Mouse (Mus musculus) midbrain, embryonic 13.5 days (tissue): Measurements from ENCODE around the gene Rsph3b. TPM values are rescaled to one million over a fixed set of nuclear protein-coding genes. Genes with fewer than 3 reads are reported as not detected.

Experiments used
- ATAC-seq: fragments of 200-750 bp; cut with Nextera tagmentation; 2 replicates; pipeline ENCODE4 v1.8.0; 2017; ENCODE audit warnings: mild to moderate bottlenecking, moderate TSS enrichment, moderate library complexity
- H3K27ac ChIP-seq: fragments of 300-500 bp; sonication (generic); 2 replicates; pipeline ENCODE4 v1.5.1; 2015; ENCODE audit warnings: inconsistent platforms, mild to moderate bottlenecking, moderate library complexity
- H3K27me3 ChIP-seq: fragments of 300-500 bp; sonication (generic); 2 replicates; pipeline ENCODE4 v1.6.1; 2015; ENCODE audit warnings: mild to moderate bottlenecking, inconsistent platforms
- H3K36me3 ChIP-seq: fragments of 300-500 bp; sonication (generic); 2 replicates; pipeline ENCODE4 v1.6.1; 2015; ENCODE audit warnings: mild to moderate bottlenecking, inconsistent platforms
- H3K4me1 ChIP-seq: fragments of 300-500 bp; sonication (generic); replicated peaks from 2 replicates; pipeline ENCODE4 v1.6.1; 2015; ENCODE audit warnings: inconsistent platforms
- H3K4me2 ChIP-seq: fragments of 300-500 bp; sonication (generic); replicated peaks from 2 replicates; pipeline ENCODE4 v1.6.1; 2015; ENCODE audit warnings: moderate library complexity, mild to moderate bottlenecking, inconsistent platforms
- H3K4me3 ChIP-seq: fragments of 300-500 bp; sonication (generic); replicated peaks from 2 replicates; pipeline ENCODE4 v1.5.1; 2015; ENCODE audit warnings: mild to moderate bottlenecking, inconsistent platforms
- H3K9ac ChIP-seq: fragments of 300-500 bp; sonication (generic); replicated peaks from 2 replicates; pipeline ENCODE4 v1.6.1; 2015; ENCODE audit warnings: mild to moderate bottlenecking, inconsistent platforms
- H3K9me3 ChIP-seq: fragments of 300-500 bp; sonication (generic); 2 replicates; pipeline ENCODE4 v1.6.1; 2016; ENCODE audit warnings: mild to moderate bottlenecking, inconsistent platforms
- WGBS: fragments of 180-500 bp; shearing (Covaris S2); methylation state at CpG from one replicate; pipeline ENCODE4 v1.1.7; 2015; 5-methylcytosine and 5-hydroxymethylcytosine counted together
- microRNA-seq: library from miRNA; unstranded; fragments of <30 nt; microRNA quantifications from one replicate; pipeline ENCODE4, GENCODE M21; 2016
- polyA plus RNA-seq: library from polyadenylated mRNA; unstranded; fragments of >200 nt; fragmentation: Nextera tagmentation; extraction: Ambion mirVana; gene quantifications from 2 replicates; pipeline ENCODE4 v1.2.1, GENCODE M21; 2015

The Rsph3b gene
- polyA plus RNA-seq, 1 experiment from 2014 or later: 49.4 TPM

DNA sequence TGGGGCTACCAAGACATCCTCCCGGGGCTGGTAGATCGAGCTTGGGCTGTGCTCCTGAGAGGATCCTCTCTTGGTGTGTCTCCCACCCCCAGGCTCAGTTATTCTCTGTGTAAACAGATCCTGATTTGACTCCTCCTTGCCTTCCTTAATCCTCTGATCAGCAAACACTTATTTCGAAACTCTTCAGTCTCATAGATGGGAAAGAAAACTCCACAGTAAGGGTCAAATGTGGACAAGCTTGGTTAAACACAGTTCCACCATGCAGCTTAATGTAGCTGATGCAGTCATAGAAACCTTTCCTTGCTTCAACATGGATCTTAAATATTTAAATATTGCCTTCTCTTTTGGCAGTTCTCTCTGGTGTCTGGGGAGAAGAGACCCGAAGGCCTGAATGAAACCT, 88.4 kb downstream of the Rsph3b start:
- whole genome bisulfite sequencing: 2% methylated on average over 4 of the region's 4 CpGs
- H3K4me1 ChIP-seq: peaks cover 44% of the 10 kb centered on the region
- ATAC-seq: no peak
- H3K27me3 ChIP-seq: peaks cover 16% of the 10 kb centered on the region; the same call in 1 of the 2 replicates
- H3K4me3 ChIP-seq: no peak overlapping the region
- H3K4me2 ChIP-seq: 0 out of 2 replicates have a peak overlapping the region, but pooled peaks have one; percentile 51
- no peak overlapping the region for H3K9ac ChIP-seq
- H3K9me3 ChIP-seq: no peaks in the 10 kb centered on the region
- peak overlapping the region; percentile 85 for H3K27ac ChIP-seq
- no peaks in the 10 kb centered on the region for H3K36me3 ChIP-seq

Small RNA genes within 50 kb of the gene (microRNA-seq; reads per million reads assigned to microRNA genes)
- gene Mir692-1: not detected

Other genes starting within 250 kb of the Rsph3b start
- 36.2 and 43.1 TPM in 2 replicates for gene Ezr, start 165.9 kb downstream of the Rsph3b start, polyA plus RNA-seq
- gene Tagap1, start 12.5 kb upstream of the Rsph3b start, polyA plus RNA-seq: 48.6 and 52.2 TPM in 2 replicates
- 77.9 and 87.0 TPM in 2 replicates for gene Rnaset2b, start 22.0 kb upstream of the Rsph3b start, polyA plus RNA-seq
- gene Gm49721, start 30.2 kb upstream of the Rsph3b start, polyA plus RNA-seq: 0.17 and 0.35 TPM in 2 replicates
- gene Gm1604a, start 76.9 kb upstream of the Rsph3b start, polyA plus RNA-seq: not detected in 2 replicates
- 20.8 and 21.6 TPM in 2 replicates for gene Rps6ka2, start 221.4 kb upstream of the Rsph3b start, polyA plus RNA-seq